Mouse (Mus musculus) ovary, postnatal 36 days (tissue): ENCODE results near the gene Pitpnm3.

ENCODE experiments used
- DNase-seq: peaks from one replicate; pipeline ENCODE4 v3.0.0; 2022; ENCODE audit warnings: low spot score, mixed read lengths

The Pitpnm3 gene

GRCm38 (mm10) chr11:72094442-72094841 lies 41.1 kb downstream of the Pitpnm3 start:
- DNase-seq, result peak; percentile 32

DNA sequence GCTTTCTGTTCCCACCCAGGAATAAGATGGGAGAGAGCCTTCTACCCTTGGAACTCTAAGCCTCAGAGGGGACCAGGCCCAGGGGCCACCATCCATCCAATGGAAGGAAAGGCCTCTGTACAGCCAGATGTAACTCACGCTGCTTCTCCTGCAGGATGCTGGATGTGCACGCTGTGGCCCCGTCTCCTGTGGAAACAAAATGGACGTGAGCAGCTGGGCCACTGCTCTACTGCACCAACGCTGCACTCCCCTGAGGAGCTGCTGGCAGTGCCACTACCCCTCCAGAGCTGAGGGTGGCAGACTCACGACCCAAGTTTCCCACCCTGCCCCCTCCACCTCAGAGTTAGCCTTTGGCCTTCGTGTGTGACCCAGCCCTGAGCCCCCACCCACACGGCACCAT lies 43.2 kb downstream of the Pitpnm3 start:
- DNase-seq, result no peak

DNA sequence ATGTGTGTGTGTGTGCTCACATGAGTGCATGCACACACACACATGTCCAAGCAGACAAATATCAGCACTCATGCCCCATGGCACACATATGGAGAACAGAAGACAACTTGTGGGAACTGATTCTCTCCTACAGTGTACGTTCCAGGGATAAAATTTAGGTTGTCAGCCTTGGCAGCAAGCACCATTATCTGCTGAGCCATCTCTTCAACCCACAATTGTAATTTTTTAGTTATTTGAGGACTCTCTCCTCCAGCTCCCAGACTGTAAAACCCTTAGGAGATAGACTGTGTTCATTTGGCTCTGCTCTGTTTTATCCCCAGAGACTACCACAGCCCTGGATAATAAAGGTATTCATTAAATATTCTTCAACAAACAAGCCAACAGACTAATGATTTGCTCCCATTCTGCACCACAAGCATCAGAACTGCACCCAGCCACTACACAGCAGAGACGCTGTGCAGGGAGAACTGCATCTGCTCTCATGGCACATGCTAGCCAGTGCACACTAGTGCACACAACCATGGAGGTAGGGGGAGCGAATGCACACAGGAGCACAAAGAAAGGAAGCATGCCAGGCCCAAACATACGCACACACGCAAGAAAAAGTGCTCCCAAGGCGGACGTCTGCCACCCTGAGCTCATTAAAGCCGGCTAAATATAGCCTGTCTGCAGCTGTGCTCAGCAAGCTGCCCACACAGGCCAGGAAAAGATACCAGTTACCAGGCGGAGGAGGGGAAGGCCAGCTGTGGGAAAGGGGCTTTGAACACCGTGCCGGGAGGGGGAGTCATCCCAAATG lies 49.1 kb downstream of the Pitpnm3 start:
- no peak for DNase-seq

DNA sequence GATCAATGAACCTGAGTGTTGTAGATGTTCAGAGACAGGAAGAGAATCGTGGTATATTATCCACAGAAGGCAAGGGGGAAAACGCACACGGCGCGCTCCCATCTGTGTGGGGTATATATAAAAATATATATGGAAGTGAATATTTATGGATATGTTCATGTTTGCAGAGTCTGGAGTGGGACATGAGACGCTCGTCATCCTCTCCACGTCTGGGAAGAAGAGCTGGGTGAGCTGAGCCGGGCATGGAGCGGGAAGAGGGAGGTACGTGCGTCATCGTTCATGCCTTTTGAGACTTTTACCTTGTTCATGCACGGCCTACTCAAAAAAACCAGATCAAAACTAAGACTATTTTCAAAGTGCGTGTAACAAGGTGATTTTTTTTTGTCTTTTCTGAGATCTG lies 51.2 kb downstream of the Pitpnm3 start:
- no peak for DNase-seq

- DNase-seq, result no peak
Measured at GRCm38 (mm10) chr11:72082601-72083000, 53.0 kb downstream of the Pitpnm3 start.

GRCm38 (mm10) chr11:72080461-72080860 lies 55.1 kb downstream of the Pitpnm3 start:
- no peak for DNase-seq

DNA sequence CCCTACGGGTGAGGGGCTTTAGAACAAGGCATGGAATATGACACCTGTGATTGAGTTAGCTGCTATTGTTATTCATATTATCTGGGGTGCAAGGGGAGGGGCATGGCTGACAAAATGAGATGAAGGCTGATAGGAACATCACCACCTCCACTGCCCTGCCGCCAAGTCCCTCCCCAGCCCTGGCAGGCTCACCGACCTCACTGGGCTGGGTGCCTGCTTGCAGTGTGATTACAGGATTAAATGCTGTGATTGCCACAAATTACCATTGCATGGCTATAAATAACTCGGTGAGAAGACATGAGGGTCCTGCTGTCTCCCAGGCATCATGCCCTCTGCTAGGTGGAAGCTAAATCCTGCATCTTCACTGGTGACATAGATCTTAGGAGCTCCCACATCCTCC lies 56.9 kb downstream of the Pitpnm3 start:
- DNase-seq, result no peak

- no peak for DNase-seq
Measured at GRCm38 (mm10) chr11:72078056-72078455, 57.5 kb downstream of the Pitpnm3 start.

DNA sequence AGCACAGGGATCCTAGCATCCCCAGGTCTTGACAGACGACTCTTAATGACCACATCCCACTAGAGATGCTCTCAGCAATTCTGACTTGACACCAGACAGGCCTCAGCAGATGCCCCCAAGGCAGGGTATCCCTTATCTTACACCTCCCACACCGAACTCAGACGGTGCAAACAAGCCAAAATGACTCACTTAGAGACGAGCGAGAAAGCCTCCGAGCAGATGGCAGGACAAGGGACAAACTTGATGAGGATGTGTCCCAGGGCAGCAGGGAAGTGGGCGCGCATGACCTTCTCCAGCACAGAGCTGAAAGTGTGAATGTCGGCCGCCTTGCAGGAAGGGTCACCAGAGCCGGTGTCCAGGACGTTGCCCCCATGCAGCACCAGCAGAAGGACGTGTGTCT lies 61.3 kb downstream of the Pitpnm3 start:
- no peak for DNase-seq

DNA sequence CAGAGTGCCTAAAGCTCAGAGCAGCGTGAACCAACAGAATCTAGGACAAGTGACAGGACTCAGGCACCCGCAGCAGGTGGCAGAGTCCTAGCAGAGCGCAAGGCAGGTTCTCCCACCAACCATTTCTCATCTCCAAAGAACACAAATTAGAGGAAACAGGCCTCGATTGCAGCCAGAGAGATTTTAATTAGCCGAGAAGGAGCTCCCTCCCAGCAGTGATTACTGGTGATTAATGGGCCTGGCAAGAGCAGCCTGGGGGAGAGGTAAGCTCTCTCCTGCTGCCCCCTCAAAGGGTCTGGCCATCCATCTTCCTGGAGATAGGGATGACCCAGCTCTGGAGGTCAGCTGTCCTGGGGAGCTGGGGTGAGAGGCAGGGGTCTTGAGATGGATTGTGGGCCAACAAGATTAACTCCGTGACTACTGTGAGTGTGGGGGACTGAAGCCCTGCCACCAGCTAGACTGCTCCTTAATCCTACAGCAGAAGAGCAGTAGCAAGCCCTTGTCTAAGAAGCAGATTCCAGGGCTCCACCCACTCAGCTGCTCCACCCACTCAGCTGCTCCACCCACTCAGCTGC lies 63.2 kb downstream of the Pitpnm3 start:
- no peak for DNase-seq

- DNase-seq, result no peak
Measured at GRCm38 (mm10) chr11:72070733-72071132, 64.8 kb downstream of the Pitpnm3 start.

DNA sequence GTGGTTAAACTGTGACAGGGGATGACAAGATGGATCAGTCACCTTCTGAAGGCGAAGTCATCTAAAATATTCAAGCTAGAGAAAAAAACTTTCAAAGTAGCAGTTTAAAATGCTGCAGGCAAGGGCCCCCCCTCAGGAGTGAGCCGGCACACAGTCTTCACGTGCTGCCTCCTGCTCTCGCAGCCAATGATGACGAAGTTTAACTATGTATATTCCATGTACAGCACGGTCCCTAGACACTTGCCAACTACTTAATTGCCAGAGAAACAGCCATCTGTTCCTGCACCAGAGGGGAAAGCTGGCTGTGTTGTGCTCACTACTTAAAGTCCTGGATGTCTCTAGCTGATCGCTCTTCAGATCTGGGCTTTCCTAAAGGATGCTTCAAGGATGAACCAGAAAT lies 67.6 kb downstream of the Pitpnm3 start:
- DNase-seq, result no peak

DNA sequence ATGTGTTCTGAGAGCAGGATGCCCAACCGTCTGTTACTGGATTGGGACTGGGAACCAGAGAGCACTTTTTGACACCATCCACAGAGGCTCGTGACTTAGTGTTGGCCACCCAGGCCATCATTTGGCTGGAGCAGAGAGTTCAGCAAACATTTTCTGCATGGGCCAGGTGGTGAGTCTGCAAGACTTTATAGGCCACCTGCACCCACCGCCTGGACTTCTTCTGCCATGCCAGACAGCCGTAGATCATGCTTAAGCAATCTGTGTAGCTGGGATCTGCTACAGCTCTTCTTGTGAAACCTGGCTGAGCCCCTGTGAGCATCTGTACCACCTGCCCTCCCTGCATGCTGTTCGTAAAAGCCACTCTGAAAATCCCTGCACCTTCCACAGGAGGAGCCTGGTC lies 68.3 kb downstream of the Pitpnm3 start:
- no peak for DNase-seq

DNA sequence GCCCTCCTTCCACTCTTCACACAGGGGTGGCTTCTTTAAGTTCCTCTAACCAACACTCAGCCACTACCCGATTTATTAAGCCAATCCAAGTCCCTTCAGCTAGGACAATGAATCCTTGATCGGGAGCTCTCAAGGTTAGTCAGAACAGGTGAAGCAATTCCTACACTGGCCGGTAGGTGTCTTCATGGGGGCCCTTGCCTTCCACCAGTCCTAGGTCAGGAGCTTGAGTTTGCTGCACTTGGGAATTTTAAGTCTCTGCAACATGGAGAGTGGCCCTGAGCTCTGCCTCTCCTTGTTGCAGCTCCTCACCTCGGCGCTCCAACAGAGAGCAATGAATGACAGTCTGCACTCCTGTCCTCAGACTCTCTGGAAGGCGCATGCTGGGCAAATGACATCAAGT lies 69.2 kb downstream of the Pitpnm3 start:
- no peak for DNase-seq

- DNase-seq, result peak; percentile 35
Measured at GRCm38 (mm10) chr11:72065103-72065502, 70.5 kb downstream of the Pitpnm3 start.

- no peak for DNase-seq
Measured at GRCm38 (mm10) chr11:72064414-72064813, 71.2 kb downstream of the Pitpnm3 start.

DNA sequence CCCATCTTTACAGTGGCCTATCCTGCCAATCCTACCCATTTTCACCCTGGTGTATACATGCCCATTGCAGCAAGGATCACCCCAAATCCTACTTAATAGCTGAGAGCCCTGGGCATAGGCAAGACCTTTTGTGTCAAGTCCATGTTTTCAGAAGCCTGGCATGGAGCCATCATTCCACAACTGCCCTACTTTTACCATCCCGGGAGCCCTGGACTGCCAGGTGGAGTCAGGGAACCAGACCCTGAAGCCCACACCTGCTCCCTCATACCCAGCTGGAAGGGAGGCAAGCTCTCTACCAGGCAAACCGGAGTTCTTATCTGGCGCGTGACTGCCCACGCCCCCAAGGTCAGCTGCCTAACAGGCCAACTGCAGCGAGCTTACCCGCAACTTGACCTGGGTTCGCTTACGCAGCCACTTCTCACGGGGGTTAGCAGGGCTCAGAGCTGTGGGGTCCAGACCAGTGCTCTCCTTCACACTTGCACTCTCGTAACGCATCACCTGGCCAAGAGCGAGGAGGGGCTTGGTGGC lies 74.4 kb downstream of the Pitpnm3 start:
- DNase-seq, result no peak

DNA sequence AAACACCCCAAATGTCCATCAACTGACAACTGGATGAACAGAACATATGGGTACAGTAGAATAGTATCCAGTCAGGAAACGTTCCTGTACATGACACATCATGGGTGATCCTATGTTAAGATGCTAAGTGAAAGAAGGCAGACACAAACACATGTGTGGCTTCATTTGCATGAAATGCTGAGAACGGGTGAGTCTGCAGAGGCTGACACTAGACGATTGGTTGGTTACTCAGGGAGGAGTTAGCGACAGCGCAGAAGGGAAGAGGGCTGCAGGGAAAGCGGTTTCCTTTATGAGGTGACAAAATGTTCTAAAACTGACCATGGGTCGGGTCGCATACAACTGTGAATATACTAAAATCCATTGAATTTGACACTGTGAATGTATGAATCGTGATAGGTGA lies 75.2 kb downstream of the Pitpnm3 start:
- DNase-seq, result no peak

DNA sequence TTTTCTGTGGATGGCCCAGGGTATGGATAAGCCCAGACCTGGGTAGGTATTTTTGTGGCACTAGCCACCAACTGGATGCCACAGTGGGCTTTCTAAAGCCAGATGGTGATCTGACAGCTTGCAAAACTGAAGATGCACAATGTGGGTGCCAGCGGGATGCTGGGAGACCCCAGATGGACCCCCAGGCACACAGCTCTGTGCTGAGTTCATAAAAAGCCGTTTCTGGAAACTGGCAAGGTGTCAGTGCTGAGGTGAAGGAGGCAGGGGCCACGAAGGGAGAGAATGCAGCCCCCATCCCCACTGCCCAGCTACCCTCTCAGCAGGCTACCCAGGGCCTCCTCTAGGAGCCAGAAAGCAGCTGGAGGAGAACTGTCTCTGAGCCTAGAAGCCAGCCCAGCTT lies 78.4 kb downstream of the Pitpnm3 start:
- no peak for DNase-seq

DNA sequence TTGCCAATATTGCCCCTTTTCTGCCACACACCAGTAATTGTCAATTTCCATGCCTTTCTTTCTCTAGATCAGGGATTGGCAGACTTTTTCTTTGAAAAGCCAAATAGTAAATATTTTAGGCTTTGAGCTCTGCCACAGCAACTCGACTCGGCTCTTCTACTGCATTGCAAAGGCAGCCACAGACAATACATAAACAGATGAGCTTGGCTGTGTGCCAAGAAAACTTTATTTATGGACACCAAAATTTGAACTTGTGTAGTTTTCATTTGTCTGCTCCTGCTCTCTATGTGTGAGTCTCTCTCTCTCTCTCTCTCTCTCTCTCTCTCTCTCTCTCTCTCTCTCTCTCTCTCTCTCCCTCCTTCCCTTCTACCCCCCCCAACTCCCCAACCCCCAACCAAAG lies 80.4 kb downstream of the Pitpnm3 start:
- no peak for DNase-seq

GRCm38 (mm10) chr11:72052636-72053035 lies 82.9 kb downstream of the Pitpnm3 start:
- DNase-seq, result peak; percentile 63

- DNase-seq, result no peak
Measured at GRCm38 (mm10) chr11:72052221-72052620, 83.4 kb downstream of the Pitpnm3 start.
